Mouse (Mus musculus): ENCODE measurements around the gene Nploc4.

The Nploc4 gene

DNA sequence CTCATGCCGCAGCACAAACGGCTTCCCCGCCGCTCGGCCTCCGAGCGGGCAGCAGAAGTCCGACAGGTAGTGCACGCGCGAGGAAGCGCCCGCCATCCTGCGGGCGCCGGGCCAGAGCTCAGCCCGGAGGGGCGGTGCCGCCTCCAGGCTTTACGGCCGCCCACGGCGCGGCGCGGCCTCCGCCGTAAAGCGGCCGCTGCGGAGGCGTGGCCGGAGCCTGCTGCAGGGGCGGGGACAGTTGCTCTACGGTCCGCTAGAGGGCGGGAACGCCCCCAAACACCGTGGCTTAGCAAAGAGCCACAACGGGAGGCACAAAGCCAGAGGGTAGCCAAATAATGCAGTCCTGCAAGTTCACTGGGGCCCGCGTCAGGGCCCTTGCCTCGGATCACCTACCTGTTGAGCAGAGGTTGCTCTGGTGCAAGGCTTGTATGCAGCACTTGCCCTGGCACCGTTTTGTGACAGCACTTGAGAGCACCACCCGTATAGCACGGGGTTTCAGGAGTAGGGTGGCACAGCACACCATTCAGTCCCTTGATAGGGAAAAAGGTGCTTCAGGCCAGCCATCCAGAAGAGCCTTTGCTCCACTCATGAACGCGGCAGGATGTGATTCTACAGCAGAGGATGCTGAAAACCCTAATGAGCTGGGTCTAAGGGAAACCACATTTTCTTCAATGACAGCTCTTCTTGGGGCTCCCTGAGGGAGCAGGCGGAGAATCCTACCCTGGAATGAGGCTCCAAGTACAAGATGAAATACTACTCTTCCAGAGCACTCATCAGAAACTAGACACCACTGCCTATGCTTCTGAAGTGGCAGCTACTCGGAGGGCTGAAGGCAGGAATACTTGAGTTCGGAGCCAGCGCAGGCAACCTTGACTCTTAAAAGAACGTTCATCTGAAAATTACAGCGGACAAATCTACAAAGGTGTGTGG is 58.6 kb downstream of the Nploc4 start, which contains the start of gene Faap100:
Faap100 (minus strand) TSS at position 154 of the 930 bp plus-strand sequence.
- DNase-seq (ENCODE audit: extremely low spot score, low read depth, low spot score), result peak; percentile 78

DNA sequence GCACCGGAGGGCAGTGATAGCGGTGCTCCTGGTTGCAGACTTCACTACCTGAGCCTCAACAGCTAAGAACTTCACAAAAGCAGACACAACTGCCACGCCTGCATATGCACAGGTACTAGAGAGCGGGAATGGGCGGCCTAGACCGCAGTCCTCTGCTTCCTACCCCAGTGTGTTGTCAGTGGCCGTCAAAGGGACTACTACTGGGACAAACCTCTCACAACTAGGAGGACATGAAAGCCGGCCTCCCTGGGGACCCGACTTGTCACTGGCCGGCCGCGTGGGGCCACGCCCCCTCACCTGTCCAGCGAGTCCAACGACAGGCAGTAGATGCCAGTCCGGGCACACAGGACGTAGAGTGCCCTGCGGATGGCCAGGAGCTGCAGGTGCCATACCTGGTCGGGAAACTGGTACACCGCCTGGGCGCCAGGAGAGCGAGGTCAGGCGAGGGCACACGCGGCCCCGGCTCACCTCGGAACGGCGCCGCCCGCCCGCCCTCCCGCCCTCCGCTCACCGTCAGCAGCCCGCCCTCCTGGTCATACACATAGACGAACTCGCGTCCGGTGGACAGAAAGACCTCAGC is 59.4 kb downstream of the Nploc4 start:
- no peak for DNase-seq (ENCODE audit: extremely low spot score, low read depth, low spot score)

GRCm38 (mm10) chr11:120377337-120377736 is 60.2 kb downstream of the Nploc4 start:
- DNase-seq (ENCODE audit: extremely low spot score, low read depth, low spot score), result no peak

- DNase-seq (ENCODE audit: extremely low spot score, low read depth, low spot score), result no peak
Measured at GRCm38 (mm10) chr11:120376302-120377160, 61.0 kb downstream of the Nploc4 start.

DNA sequence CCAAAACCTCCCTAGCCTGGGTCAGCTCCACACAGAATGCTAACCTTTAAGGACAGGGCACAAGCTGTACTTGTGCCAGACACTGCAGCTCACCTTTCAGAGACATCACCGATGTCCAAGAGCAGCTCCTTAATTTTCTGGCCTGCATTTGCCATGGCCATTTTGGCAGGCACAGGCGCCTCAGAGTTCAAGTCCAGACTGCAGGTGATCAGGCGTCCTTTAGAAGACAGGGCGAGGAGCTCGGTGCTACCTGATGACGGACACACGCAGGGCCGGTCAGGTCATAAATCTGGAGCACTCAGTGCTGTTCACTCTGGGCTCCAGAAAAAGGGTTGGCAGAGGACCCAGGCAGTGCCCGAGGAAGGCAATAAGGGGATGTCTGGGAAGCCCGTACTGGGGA is 62.2 kb downstream of the Nploc4 start:
- no peak for DNase-seq (ENCODE audit: extremely low spot score, low read depth, low spot score)

DNA sequence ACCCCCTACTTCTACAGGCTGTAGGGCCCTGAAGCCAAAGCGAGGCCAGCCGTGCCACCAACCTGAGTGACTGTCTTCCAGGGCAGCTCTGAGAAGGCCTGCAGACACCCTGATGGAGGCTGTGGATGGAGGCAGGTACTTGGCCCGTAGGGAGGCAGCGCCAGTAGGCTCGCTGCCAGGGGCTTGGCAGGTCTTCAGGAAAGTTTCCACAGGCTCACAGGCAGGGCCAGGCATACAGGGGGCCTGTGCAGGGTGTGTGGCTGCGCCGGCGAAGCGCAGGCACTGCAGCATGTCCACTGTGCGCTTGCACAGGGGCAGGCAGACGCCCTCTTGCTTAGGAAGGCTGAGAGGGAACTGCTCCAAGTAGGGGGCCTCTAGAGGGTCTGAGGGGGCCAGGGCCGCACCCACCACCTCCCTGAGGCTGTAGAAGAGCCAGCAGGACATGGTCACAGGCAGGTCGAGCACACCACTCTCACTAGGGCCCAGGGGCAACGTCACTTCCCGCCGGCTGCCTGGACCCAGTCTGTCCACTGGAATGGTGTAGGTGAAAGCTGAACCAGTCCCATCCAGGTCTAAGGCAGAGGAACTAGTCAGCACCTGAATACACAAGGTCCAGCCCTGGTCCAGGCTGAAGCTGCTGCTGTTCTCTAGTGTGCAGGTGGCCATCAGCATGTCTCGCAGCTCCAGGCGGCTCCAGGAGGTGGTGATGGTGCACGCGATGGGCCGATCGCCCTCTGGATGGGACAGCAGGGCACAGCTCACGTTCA is 63.5 kb downstream of the Nploc4 start:
- no peak for DNase-seq (ENCODE audit: extremely low spot score, low read depth, low spot score)

GRCm38 (mm10) chr11:120373025-120373424 is 64.5 kb downstream of the Nploc4 start:
- no peak for DNase-seq (ENCODE audit: extremely low spot score, low read depth, low spot score)

- no peak for DNase-seq (ENCODE audit: extremely low spot score, low read depth, low spot score)
Measured at GRCm38 (mm10) chr11:120369656-120370055, 67.9 kb downstream of the Nploc4 start.

GRCm38 (mm10) chr11:120366443-120367027 is 71.0 kb downstream of the Nploc4 start:
- DNase-seq (ENCODE audit: extremely low spot score, low read depth, low spot score), result no peak

DNA sequence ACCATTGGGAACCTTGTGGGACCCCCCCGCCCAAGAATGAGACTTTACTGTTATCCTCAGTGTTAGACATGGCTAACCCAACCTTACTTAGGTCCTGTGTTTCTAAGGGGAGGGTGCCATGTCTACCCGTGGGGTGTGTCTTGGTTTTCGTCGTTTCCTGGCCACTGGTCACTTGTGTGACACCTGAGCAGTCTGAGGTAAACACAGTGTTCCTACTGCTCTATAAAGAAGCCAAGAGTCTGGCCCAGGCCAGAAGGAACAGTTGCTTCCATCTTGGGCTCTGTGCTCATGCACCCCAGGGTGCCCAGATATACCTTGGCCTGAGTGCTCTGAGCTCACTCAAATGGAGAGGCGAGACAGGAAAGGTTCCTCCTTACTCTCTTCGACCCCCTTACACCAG is 74.6 kb downstream of the Nploc4 start:
- no peak for DNase-seq (ENCODE audit: extremely low spot score, low read depth, low spot score)

DNA sequence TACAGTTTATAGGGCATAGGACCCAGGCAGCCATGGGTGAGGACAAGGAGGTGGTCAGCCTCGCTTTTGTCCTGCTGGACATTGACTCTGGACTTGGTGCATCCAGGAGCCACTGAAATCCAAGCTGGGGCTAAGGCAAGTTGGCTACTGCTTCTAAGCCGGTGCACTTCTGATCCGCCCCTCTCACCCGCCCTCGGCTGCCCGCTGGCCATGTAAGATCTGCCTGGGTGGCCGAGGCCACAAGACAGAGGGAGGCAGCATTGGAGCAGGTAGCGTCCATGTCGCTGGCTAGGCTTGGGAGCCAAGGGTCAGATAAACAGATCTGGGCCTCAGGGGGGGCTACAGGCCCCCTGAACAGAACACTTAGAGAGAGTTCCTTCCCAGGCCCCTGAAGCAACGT is 76.2 kb downstream of the Nploc4 start, which contains the start of gene Fscn2:
Fscn2 (plus strand) TSS at position 240 of the 400 bp plus-strand sequence.
- no peak for DNase-seq (ENCODE audit: extremely low spot score, low read depth, low spot score)

GRCm38 (mm10) chr11:120360755-120361154 is 76.8 kb downstream of the Nploc4 start:
- no peak for DNase-seq (ENCODE audit: extremely low spot score, low read depth, low spot score)

DNA sequence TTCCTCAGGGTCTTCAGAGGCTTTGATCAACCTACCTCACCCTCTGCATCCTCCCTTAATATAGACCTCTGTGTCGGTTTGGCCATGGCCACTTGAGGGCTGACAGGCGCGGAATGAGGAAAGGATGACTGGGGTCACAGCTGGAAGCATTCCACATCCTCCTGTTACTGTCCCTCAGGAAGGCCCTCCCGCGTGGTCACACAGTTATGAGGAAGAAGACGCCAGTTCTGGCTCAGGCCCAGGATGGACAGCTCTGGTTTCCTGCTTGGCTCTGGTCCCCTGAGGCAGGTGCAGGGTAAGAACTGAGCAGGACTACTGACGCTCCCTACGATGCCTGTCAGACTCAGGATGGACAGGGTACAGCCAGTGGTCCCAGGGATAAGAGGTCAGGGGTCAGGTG is 77.4 kb downstream of the Nploc4 start:
- DNase-seq (ENCODE audit: extremely low spot score, low read depth, low spot score), result no peak

GRCm38 (mm10) chr11:120359391-120359790 is 78.1 kb downstream of the Nploc4 start:
- no peak for DNase-seq (ENCODE audit: extremely low spot score, low read depth, low spot score)

GRCm38 (mm10) chr11:120357791-120358401 is 79.6 kb downstream of the Nploc4 start:
- no peak for DNase-seq (ENCODE audit: extremely low spot score, low read depth, low spot score)

GRCm38 (mm10) chr11:120356900-120357299 is 80.6 kb downstream of the Nploc4 start:
- no peak for DNase-seq (ENCODE audit: extremely low spot score, low read depth, low spot score)

DNA sequence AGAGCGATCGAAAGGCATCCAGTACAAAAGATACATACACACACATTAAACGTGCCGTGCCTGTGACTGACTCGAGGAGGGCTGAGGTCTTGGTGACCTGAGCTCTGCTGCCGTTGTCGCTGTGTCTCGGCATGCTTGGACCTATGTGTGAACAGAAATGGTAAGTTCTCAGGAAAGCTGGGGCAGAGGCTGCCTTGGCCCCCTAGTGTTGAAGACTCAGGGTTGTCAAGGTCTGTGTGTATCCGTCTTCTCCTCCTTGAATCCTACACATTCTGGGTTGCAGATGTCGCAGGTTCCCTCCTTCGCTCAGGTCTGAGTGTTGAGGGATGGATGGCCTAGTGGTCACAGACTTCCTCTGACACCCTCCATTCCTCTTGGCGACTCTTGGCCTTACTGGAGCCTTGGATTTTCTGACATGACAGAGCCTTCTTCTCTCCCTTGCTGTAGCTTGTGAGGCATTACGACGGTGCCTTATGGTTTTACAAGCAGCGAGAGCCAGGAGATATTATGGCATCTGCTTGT is 81.1 kb downstream of the Nploc4 start:
- no peak for DNase-seq (ENCODE audit: extremely low spot score, low read depth, low spot score)

DNA sequence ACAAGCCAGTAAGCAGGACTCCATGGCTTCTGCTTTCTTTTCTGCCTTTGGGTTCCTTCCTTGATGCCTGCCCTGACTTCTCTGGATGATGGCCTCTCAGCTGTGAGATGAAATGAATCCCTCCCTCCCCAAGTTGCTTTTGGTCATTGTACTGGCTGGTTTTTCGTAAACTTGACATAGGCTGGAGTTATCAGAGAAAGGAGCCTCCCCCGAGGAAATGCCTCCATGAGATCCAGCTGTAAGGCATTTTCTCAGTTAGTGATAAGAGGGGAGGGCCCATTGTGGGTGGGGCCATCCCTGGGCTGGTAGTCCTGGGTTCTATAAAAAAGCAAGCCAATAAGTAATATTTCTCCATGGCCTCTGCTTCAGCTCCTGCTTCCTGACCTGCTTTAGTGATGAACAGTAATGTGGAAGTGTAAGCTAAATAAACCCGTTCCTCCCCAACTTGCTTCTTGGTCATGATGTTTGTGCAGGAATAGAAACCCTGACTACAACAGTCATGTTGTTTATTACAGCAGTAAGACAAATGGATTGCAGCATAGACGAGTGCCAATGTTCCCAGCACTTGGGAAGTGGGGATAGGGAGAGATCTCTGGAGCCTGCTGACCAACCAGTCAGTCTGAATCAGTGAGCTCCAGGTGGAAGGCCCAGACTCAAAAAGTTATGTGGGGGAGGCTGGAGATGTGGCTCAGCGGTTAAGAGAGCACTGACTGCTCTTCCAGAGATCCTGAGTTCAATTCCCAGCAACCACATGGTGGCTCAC is 82.0 kb downstream of the Nploc4 start:
- no peak for DNase-seq (ENCODE audit: extremely low spot score, low read depth, low spot score)

Data from hindlimb bud, embryonic 11.5 days (tissue).